Mouse (Mus musculus): Measurements from ENCODE around the gene Gal3st4.

GRCm38 (mm10) chr5:138241511-138241910 lies 31.1 kb downstream of the Gal3st4 start:
- no peak for TF ChIP-seq CTCF (IDR thresholded peaks at IDR 0.05; ENCODE audit: borderline replicate concordance, insufficient read depth, low read depth, low read length)
- no peak for TF ChIP-seq POLR2A (IDR thresholded peaks at IDR 0.05; ENCODE audit: borderline replicate concordance, insufficient read depth, low read length)

Measured in cerebellum, adult 2 months (tissue).